Comparison of ENCODE assay signal across 20 mouse cellular contexts in genomic region chr10:21067199-21067965, GRCm38 (mm10).
DNase-seq lines count a peak whose midpoint lies in the region; ATAC-seq lines count a peak whose summit lies in the region.
"Had no signal": no experiment of that assay in that cellular context is flagged by ENCODE, and none has a peak within 500 bp of the region (broad histone marks: within the 10 kb centered on the region; RNA-seq: fewer than 3 reads in every experiment).

No protein-coding gene starts in this region.

- 21% methylated on average over 15 of the region's 15 CpGs for WGBS in liver, embryonic 15.5 days (ENCODE audit: insufficient replicate concordance)

- peak overlapping the region; percentile 25 for H3K4me2 ChIP-seq in liver, embryonic 15.5 days
- H3K4me2 ChIP-seq: embryonic facial prominence, embryonic 13.5 days; heart, embryonic 13.5 days; limb, embryonic 13.5 days; stomach, embryonic 15.5 days had no signal

- intact Hi-C loops in heart, postnatal 10 days (cut with DNase I), result no loop called here

- peak; percentile 36 for DNase-seq in thymus, postnatal 25 days
- no peak for DNase-seq in thymus, postnatal 0 days (ENCODE audit: low spot score)
- no peak for DNase-seq in heart, postnatal 10 days
- no peak for DNase-seq in T-cell, adult 2 months (ENCODE audit: low spot score)
- no peak for DNase-seq in gastrocnemius, postnatal 25 days
- DNase-seq: adrenal gland, adult 2 months; cerebellum, adult 18-20 months; gastrocnemius, postnatal 10 days; kidney, adult 2 months; kidney, postnatal 14 days; lung, postnatal 10 days; midbrain, embryonic 14.5 days had no signal

- H3K27ac ChIP-seq in liver, embryonic 15.5 days (replicated peaks), result no peak overlapping the region
- H3K27ac ChIP-seq: embryonic facial prominence, embryonic 13.5 days; heart, embryonic 13.5 days; hindbrain, embryonic 10.5 days; limb, embryonic 13.5 days; stomach, embryonic 15.5 days had no signal

- no peak overlapping the region for H3K9ac ChIP-seq in liver, embryonic 15.5 days
- H3K9ac ChIP-seq: embryonic facial prominence, embryonic 13.5 days; heart, embryonic 13.5 days; limb, embryonic 13.5 days; stomach, embryonic 15.5 days had no signal

- no peaks in the 10 kb centered on the region for H3K27me3 ChIP-seq in liver, embryonic 15.5 days
- H3K27me3 ChIP-seq: embryonic facial prominence, embryonic 13.5 days; heart, embryonic 13.5 days; limb, embryonic 13.5 days; stomach, embryonic 15.5 days had no signal

- peaks cover 17% of the 10 kb centered on the region for H3K4me1 ChIP-seq in liver, embryonic 15.5 days (replicated peaks)
- H3K4me1 ChIP-seq: hindbrain, embryonic 10.5 days; stomach, embryonic 15.5 days had no signal

- H3K4me3 ChIP-seq in liver, embryonic 15.5 days (replicated peaks), result no peak overlapping the region
- H3K4me3 ChIP-seq: embryonic facial prominence, embryonic 13.5 days; heart, embryonic 13.5 days; hindbrain, embryonic 10.5 days; limb, embryonic 13.5 days; stomach, embryonic 15.5 days had no signal

- peak; percentile 77 for ATAC-seq in common myeloid progenitor, adult 5-6 weeks (replicated peaks; ENCODE audit: low read depth, poor library complexity, severe bottlenecking)
- no peak for ATAC-seq in liver, embryonic 15.5 days (ENCODE audit: insufficient read depth)
- peak; percentile 63 for ATAC-seq in monocyte, adult 5-6 weeks (replicated peaks; ENCODE audit: insufficient number of reproducible peaks, low FRiP score, low TSS enrichment, poor library complexity, severe bottlenecking)

- no peaks in the 10 kb centered on the region for H3K9me3 ChIP-seq in liver, embryonic 15.5 days (replicated peaks)
- H3K9me3 ChIP-seq: embryonic facial prominence, embryonic 13.5 days; heart, embryonic 13.5 days; hindbrain, embryonic 10.5 days; limb, embryonic 13.5 days; stomach, embryonic 15.5 days had no signal

- H3K36me3 ChIP-seq in liver, embryonic 15.5 days (replicated peaks), result no peaks in the 10 kb centered on the region
- H3K36me3 ChIP-seq: embryonic facial prominence, embryonic 13.5 days; heart, embryonic 13.5 days; hindbrain, embryonic 10.5 days; limb, embryonic 13.5 days; stomach, embryonic 15.5 days had no signal
